Mouse (Mus musculus): ENCODE results near the gene Klra3.
"Not testable (repeated sequence)": the region's sequence is repeated elsewhere in the genome, so short reads cannot be mapped to it uniquely, and the experiment has no call there.

Gene Klra3

DNA sequence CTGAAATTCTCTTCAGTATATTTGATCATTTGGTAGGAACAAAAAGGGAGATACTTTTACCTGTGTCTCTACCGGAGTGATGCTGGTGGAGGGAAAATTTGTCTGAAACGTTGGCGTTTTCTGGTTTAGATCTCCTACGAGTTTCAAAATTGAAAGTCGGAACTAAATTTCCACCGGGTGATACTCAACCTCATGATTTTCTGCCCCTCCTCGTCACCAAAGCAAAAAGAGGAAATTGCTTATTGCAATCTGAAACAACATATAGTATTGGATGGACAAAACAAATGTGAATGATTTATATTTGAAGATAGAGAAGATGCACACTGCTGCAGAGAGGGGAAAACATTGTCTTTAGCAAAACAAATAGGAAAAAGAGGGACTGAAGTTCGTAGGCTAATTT, at the start of gene Klra3:
Klra3 (minus strand) TSS at position 164 of the 400 bp plus-strand sequence.
- no peak for DNase-seq (ENCODE audit: low spot score)

GRCm38 (mm10) chr6:130386750-130387149, 49.4 kb upstream of the Klra3 start, which contains the start of gene Klra1:
TSS of gene Klra1 (minus strand) at chr6:130386874.
- DNase-seq (ENCODE audit: low spot score), result no peak

GRCm38 (mm10) chr6:130385803-130386202, 48.4 kb upstream of the Klra3 start:
- DNase-seq (ENCODE audit: low spot score), result no peak

DNA sequence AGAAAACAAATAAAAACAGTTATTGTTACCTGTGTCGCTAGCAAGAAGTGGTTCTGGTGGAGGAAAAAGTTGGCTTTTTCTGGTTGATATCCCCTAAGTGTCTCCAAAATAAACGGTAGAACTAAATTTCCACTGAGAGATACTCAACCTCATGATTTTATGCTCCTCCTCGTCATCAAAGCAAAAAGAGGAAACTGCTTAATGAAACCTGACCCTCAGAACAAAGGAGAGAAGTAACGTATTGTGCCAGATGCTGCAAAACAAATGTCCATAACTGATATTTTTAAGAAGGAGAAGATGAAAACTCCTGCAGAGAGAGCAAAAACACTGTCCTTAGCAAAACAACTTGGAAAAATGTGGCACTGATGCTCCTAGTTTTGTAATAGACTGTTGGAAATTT, 45.0 kb upstream of the Klra3 start:
- no peak for DNase-seq (ENCODE audit: low spot score)

DNA sequence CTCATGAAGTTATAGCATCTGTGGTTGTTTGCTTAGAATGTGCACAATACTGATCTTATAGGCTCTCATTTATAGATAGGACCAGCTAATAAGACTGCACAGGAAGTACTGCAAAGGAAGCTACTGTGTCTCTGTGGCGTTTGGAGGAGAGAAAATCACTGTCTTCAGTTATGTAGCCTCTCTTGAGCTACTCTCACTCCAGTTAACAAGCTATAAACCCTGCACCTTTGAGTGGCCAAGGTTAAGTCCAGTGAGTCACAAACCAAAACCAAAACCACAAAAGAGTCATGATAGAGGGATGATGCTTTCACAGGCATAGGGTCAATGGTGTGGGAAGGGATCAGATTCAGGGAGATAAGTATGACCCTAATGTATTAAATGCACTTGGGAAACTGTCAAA, 8.0 kb upstream of the Klra3 start:
- not testable (repeated sequence) for DNase-seq (ENCODE audit: low spot score)

- not testable (repeated sequence) for DNase-seq (ENCODE audit: low spot score)
Observed at GRCm38 (mm10) chr6:130341973-130342372, 4.6 kb upstream of the Klra3 start.

GRCm38 (mm10) chr6:130287984-130288649, 49.3 kb downstream of the Klra3 start:
- no peak for DNase-seq (ENCODE audit: low spot score)

DNA sequence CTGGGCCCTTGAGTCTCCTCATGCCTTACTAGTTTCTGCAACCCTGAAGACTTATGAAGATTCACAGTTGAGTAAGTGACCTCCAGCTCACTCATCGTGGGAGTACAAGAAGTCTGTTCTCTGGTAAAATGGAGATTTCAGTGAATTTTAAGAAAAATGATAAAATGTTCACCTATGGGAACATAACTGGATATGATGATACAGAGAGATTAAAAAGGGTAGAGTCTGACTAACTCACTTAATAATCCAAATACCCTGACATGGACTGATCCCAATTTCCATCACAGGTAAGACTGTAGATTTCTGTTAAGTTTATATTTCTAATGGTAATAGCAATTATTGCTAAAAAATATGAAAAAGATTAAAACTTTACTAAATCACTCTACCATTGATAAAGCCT, 55.5 kb downstream of the Klra3 start, which contains the start of gene Klra10:
Klra10 (minus strand) TSS at position 101 of the 400 bp plus-strand sequence.
- DNase-seq (ENCODE audit: low spot score), result not testable (repeated sequence)

Measured in retina, embryonic 14.5 days (tissue).